Mouse (Mus musculus): ENCODE measurements around the gene Pdia5. TPM values are rescaled to one million over a fixed set of nuclear protein-coding genes. Genes with fewer than 3 reads are reported as not detected.

The Pdia5 gene
- polyA plus RNA-seq, 1 experiment from 2014 or later, result 42.2 TPM

DNA sequence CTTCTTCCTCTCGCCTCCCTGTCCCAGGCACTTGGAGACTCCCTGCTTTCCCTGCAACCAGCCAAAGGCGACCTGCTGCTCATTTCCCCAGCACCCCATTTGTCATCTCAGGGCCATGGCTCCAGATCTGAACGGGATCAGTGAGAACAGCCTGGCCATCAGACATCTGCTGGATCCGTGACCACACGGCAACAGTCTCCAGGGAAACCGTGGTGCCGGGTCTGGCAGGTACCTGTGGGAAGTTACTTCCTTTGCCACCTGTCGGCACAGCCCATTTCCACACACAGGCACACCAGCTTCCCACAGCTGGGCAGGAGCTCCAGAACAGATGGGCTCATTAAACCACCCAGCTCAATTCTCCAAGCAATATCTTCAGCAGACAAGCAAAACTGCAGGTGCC, 33.2 kb downstream of the Pdia5 start:
- H3K27me3 ChIP-seq (ENCODE audit: insufficient read depth, low read length), result no peaks in the 10 kb centered on the region
- no peak for TF ChIP-seq CTCF (IDR thresholded peaks at IDR 0.05; ENCODE audit: low read depth)
- ATAC-seq (replicated peaks; ENCODE audit: low FRiP score, low read depth), result no peak
- 74% methylated on average over 8 of the region's 8 CpGs for WGBS
- no peak for DNase-seq (ENCODE audit: low spot score)
- no peaks in the 10 kb centered on the region for H3K4me1 ChIP-seq (replicated peaks; ENCODE audit: insufficient read depth, low read length)
- H3K36me3 ChIP-seq (ENCODE audit: insufficient read depth, low read length), result peaks cover 23% of the 10 kb centered on the region; the same call in 1 of the 2 replicates
- H3K9ac ChIP-seq (ENCODE audit: low read depth, low read length), result no peak overlapping the region
- no peak overlapping the region for H3K4me2 ChIP-seq (ENCODE audit: low read length)
- H3K9me3 ChIP-seq (replicated peaks; ENCODE audit: low read length), result no peaks in the 10 kb centered on the region
- no peak overlapping the region for H3K27ac ChIP-seq
- H3K4me3 ChIP-seq (replicated peaks; ENCODE audit: low read depth, low read length), result no peak overlapping the region

DNA sequence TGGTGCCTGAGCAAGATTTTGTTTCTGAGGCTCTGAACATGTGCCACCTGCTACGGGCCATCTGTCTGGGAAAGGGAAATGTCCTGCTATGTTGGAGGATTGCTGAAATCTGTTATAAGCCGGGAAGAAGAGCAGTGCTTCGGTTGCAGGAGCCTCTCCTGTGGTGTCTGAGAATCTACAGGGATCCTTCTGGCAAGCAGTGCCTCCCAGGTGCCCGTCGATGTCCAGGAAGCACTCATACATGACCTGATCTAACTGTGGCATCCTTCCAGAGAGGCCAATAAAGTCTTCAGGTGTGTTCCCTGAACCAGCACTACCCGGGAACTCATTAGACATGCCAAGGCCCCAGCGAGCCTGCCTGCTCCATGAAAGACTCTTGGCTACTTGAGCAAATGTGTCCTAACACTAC, 33.7 kb downstream of the Pdia5 start:
- Histone ChIP-seq H3K4me3 (replicated peaks; ENCODE audit: low read depth, low read length) (no peak overlapping the region), H3K27ac (no peak overlapping the region), H3K4me2 (ENCODE audit: low read length) (no peak overlapping the region), H3K9ac (ENCODE audit: low read depth, low read length) (no peak overlapping the region), H3K9me3 (replicated peaks; ENCODE audit: low read length) (no peaks in the 10 kb centered on the region), H3K36me3 (ENCODE audit: insufficient read depth, low read length) (peaks cover 23% of the 10 kb centered on the region; the same call in 1 of the 2 replicates), H3K4me1 (replicated peaks; ENCODE audit: insufficient read depth, low read length) (no peaks in the 10 kb centered on the region), H3K27me3 (ENCODE audit: insufficient read depth, low read length) (no peaks in the 10 kb centered on the region)
- no peak for DNase-seq (ENCODE audit: low spot score)
- no peak for TF ChIP-seq CTCF (IDR thresholded peaks at IDR 0.05; ENCODE audit: low read depth)
- 78% methylated on average over 7 of the region's 7 CpGs for WGBS
- ATAC-seq (replicated peaks; ENCODE audit: low FRiP score, low read depth), result no peak

DNA sequence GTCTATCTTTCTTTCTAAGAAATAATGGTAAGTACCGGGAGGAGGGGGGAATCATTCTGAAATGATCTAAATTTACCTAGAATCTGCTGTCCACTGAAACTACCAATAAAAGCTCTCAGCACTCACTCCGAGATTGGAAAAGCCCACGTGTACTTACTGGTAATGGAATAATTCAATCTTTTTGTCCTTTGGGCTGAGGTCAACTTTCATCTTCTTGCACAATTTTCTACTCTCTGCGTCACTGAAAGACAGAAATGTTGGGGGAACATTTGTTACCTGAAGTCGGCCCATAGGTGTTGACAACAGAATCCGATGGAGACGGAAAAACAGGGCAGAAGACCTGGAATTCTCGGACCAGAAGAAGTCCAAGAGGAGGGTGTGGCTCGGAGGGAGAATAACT, 34.4 kb downstream of the Pdia5 start:
- Histone ChIP-seq H3K9me3 (replicated peaks; ENCODE audit: low read length) (no peaks in the 10 kb centered on the region), H3K9ac (ENCODE audit: low read depth, low read length) (no peak overlapping the region), H3K36me3 (ENCODE audit: insufficient read depth, low read length) (peaks cover 23% of the 10 kb centered on the region; the same call in 1 of the 2 replicates), H3K4me2 (ENCODE audit: low read length) (no peak overlapping the region), H3K27ac (no peak overlapping the region), H3K27me3 (ENCODE audit: insufficient read depth, low read length) (no peaks in the 10 kb centered on the region), H3K4me1 (replicated peaks; ENCODE audit: insufficient read depth, low read length) (no peaks in the 10 kb centered on the region), H3K4me3 (replicated peaks; ENCODE audit: low read depth, low read length) (no peak overlapping the region)
- WGBS, result 94% methylated on average over 9 of the region's 9 CpGs
- DNase-seq (ENCODE audit: low spot score) (no peak), ATAC-seq (replicated peaks; ENCODE audit: low FRiP score, low read depth) (no peak)
- no peak for TF ChIP-seq CTCF (IDR thresholded peaks at IDR 0.05; ENCODE audit: low read depth)

DNA sequence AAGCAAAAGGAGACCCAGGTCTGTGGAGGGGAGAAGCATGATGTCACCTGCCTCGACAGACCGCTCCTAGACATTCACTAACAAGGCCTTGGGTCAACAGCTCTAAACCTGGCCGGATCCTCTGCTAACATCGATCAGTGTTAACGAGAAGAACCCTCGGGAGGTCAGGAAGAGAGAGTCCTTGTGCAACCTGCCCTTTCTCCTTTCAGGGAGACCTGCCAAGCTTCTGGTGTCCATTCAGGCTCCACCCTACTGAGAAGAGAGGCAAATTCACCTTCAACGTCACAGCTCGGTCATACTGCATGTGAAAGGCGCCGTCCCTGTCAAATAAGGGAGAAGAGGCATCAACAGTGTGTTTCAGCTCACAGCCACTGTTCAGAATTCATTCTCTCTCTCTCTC, 34.9 kb downstream of the Pdia5 start:
- 90% methylated on average over 10 of the region's 10 CpGs for WGBS
- H3K4me2 ChIP-seq (ENCODE audit: low read length), result no peak overlapping the region

DNA sequence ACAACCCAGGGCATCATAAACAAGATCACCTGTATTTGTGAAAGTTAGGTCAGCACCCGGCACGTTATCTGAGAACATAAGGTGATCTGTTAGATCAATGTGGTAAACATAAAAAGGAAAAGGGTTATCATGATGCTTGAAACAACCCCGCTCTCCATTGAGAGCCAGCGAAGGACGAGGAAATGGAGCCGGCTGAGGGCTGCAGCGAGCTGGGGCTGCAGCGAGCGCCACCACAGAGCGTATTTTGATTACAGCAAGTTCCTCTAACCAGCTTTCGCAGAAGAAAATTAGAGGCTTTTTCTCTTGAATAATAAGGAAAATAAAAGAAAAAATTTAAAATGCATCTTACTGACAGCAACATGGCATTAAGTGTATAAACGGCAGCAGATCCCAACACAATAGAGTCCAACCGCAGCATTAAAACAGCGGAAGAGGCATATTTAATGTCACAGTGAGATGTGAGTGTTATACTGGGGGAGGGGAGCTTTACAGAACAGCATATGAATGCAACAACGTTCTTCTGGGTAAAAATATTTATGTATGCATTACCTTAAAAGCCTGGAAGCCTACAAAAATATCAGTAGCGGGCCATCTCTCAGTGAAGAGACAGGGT, 40.5 kb downstream of the Pdia5 start:
- H3K4me3 ChIP-seq (replicated peaks; ENCODE audit: low read depth, low read length), result no peak overlapping the region
- DNase-seq (ENCODE audit: low spot score) (no peak), ATAC-seq (replicated peaks; ENCODE audit: low FRiP score, low read depth) (no peak)
- 0 out of 2 replicates have a peak, but pooled peaks cover 7% of the 10 kb centered on the region for H3K36me3 ChIP-seq (ENCODE audit: insufficient read depth, low read length)
- H3K9me3 ChIP-seq (replicated peaks; ENCODE audit: low read length), result no peaks in the 10 kb centered on the region
- no peaks in the 10 kb centered on the region for H3K27me3 ChIP-seq (ENCODE audit: insufficient read depth, low read length)
- H3K4me1 ChIP-seq (replicated peaks; ENCODE audit: insufficient read depth, low read length), result no peaks in the 10 kb centered on the region
- WGBS, result 95% methylated on average over 16 of the region's 16 CpGs
- no peak for TF ChIP-seq CTCF (IDR thresholded peaks at IDR 0.05; ENCODE audit: low read depth)
- H3K4me2 ChIP-seq (ENCODE audit: low read length), result no peak overlapping the region
- no peak overlapping the region for H3K27ac ChIP-seq
- no peak overlapping the region for H3K9ac ChIP-seq (ENCODE audit: low read depth, low read length)

More for the DNA sequence above, 34.9 kb downstream of the Pdia5 start:
- Histone ChIP-seq H3K4me3 (replicated peaks; ENCODE audit: low read depth, low read length) (no peak overlapping the region), H3K9ac (ENCODE audit: low read depth, low read length) (no peak overlapping the region), H3K27ac (no peak overlapping the region), H3K4me1 (replicated peaks; ENCODE audit: insufficient read depth, low read length) (no peaks in the 10 kb centered on the region), H3K9me3 (replicated peaks; ENCODE audit: low read length) (no peaks in the 10 kb centered on the region), H3K27me3 (ENCODE audit: insufficient read depth, low read length) (no peaks in the 10 kb centered on the region), H3K36me3 (ENCODE audit: insufficient read depth, low read length) (peaks cover 20% of the 10 kb centered on the region; the same call in 1 of the 2 replicates)
- no peak for DNase-seq (ENCODE audit: low spot score)
- no peak for ATAC-seq (replicated peaks; ENCODE audit: low FRiP score, low read depth)
- no peak for TF ChIP-seq CTCF (IDR thresholded peaks at IDR 0.05; ENCODE audit: low read depth)

DNA sequence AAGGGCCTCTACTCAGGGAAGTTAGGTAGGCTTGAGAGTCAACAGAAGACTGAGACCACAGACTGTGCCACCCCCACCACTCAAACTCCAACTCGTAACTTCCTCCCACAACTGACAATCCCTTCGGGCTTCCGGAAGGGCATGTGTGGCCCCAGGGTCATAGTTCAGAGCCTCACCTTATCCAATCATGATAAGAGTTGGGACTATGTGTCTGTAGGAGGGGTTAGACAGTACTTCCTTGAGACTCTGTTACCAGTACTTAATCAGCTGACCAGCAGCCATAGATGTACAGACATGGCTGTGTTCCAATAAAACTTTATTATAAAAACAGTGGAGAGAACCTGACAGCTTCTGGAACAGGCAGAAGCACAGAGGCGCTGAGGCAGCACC, 48.7 kb downstream of the Pdia5 start:
- Histone ChIP-seq H3K27me3 (ENCODE audit: insufficient read depth, low read length) (no peaks in the 10 kb centered on the region), H3K9me3 (replicated peaks; ENCODE audit: low read length) (no peaks in the 10 kb centered on the region), H3K27ac (no peak overlapping the region), H3K4me1 (replicated peaks; ENCODE audit: insufficient read depth, low read length) (no peaks in the 10 kb centered on the region), H3K9ac (ENCODE audit: low read depth, low read length) (no peak overlapping the region), H3K36me3 (ENCODE audit: insufficient read depth, low read length) (no peaks in the 10 kb centered on the region), H3K4me2 (ENCODE audit: low read length) (no peak overlapping the region), H3K4me3 (replicated peaks; ENCODE audit: low read depth, low read length) (no peak overlapping the region)
- WGBS, result 96% methylated on average over 4 of the region's 4 CpGs
- no peak for ATAC-seq (replicated peaks; ENCODE audit: low FRiP score, low read depth)
- no peak for DNase-seq (ENCODE audit: low spot score)
- no peak for TF ChIP-seq CTCF (IDR thresholded peaks at IDR 0.05; ENCODE audit: low read depth)

Data from kidney, postnatal 0 days (tissue).